Mouse (Mus musculus): Measurements from ENCODE around the gene Olfr1156.

Gene Olfr1156

GRCm38 (mm10) chr2:87953000-87953399, at the start of gene Olfr1156:
Gene Olfr1156 (minus strand): TSS chr2:87953100.
- DNase-seq = no peak

DNA sequence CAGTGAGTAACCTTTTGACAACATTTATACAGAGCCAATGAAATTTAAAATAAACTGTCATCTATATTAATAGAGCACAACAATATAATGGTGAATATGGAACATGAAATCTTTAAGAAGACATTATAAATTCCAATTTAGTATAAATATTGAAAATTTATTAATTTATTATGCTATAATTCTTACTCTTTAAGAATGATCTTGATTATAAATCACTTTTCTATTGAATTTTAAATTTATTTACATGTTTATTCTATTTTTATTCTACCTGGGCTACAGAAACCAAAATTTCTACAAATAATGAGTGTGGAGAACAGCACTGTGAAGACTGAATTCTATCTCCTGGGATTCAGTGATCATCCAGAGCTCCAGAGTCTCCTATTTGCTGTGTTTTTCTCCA, 36.9 kb upstream of the Olfr1156 start, which contains the start of gene Olfr1158:
Olfr1158 (plus strand) TSS at position 301 of the 400 bp plus-strand sequence.
- DNase-seq = no peak

DNA sequence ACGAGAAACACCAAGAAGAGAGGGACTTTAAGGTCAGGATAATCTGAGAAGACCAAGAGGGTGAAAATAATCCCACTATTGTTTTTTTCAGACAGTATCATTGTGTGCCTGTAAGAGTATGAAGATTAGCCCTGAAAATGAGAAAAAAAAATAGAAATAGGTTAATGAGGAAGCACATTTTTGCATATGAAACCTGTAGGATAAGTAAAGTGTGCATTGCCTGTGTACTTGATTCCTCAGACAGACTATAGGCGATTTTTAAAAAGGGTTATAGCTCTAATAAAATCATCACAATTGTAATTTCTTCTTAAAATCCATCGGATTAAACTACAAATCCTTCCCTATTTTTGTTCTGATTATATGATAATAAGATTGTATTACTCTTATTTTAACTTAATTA, 21.7 kb upstream of the Olfr1156 start, which contains the start of gene Olfr74:
Olfr74 (minus strand) TSS at position 101 of the 400 bp plus-strand sequence.
- DNase-seq = no peak

GRCm38 (mm10) chr2:87968199-87968598, 15.3 kb upstream of the Olfr1156 start, which contains the start of gene Olfr1157:
Gene Olfr1157 (minus strand): TSS chr2:87968299.
- DNase-seq = no peak

- no peak for DNase-seq
Observed at GRCm38 (mm10) chr2:87945037-87945436, 7.9 kb downstream of the Olfr1156 start, which contains the start of gene Olfr1155. Gene Olfr1155 (minus strand): TSS chr2:87945137.

DNA sequence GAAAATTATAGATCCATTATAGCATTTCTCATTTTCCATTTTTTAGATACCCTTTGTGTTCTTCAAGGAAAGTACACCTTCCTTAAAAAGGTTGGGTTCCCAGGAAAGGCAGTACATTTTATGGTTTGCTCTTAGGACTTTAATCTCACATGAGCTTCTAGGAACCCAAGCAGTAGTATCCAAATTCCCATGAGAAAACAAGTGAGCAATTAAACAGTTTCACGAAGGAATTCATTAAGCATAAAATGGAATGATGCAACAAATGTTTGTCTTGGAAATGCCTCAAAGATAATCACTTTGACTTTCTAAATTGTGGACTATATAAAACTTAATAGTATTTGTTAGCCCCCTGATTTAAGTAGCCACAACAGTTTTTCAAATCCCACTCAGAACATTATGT, 47.8 kb downstream of the Olfr1156 start, which contains the start of gene Olfr1154:
Olfr1154 (minus strand) TSS at position 101 of the 400 bp plus-strand sequence.
- DNase-seq = no peak
